Mouse (Mus musculus): Measurements from ENCODE around the gene Olfr860.
"Not testable (repeated sequence)": the region's sequence is repeated elsewhere in the genome, so short reads cannot be mapped to it uniquely, and the experiment has no call there.

Gene Olfr860

GRCm38 (mm10) chr9:19849647-19850046 is at the start of gene Olfr860:
Gene Olfr860, minus strand, starts transcription at chr9:19849747.
- no peak for DNase-seq

DNA sequence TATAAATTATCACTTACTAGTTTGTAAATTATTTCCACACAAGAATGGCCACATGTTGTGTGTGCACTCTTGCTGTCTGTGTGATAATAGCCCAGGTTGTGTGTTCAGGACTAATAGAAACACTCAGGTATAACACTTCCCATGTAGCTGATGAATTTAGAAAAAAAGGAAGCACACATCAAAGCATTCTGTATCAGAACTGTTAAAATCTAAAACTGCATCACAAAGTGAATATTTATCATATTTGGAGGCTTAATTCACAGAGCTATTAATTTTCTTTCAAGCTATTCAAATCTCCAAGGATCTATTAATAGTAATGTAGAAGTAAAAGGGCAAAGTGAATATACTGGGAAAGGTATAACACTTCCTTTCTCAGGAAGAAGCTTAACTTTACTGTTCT is 38.4 kb upstream of the Olfr860 start, which contains the start of gene Olfr862:
Gene Olfr862, minus strand, starts transcription at position 101 of the 400 bp plus-strand sequence.
- no peak for DNase-seq

GRCm38 (mm10) chr9:19804606-19805005 is 44.9 kb downstream of the Olfr860 start, which contains the start of gene Olfr859:
Gene Olfr859, plus strand, starts transcription at chr9:19804906.
- not testable (repeated sequence) for DNase-seq

DNA sequence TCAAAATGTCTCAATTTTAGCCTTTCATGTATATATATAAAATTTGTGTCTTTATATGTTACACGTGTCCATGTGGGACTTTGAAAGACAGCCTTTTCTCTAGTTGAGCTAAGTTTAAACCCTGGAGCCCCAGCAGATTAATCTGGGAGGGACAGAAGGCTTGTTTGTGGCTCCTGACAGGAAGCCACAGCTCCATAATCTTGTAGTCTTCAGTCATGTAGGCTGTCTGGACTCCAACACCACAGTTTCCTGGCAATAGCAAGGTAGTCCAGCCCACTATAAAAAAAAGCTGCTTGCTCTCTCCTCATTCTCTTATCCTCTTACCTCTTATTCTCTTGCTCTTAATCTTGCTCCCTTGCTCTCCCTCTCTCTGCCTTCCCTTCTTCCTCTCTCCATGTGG is 46.5 kb downstream of the Olfr860 start:
- no peak for DNase-seq
